Mouse (Mus musculus): ENCODE measurements around the gene Wfdc6a. TPM values are rescaled to one million over a fixed set of nuclear protein-coding genes. Genes with fewer than 3 reads are reported as not detected.

Wfdc6a gene
- polyA plus RNA-seq (2015; fragmentation: Nextera tagmentation; extraction: Ambion mirVana) = 0.22 and 0.31 TPM in 2 replicates

DNA sequence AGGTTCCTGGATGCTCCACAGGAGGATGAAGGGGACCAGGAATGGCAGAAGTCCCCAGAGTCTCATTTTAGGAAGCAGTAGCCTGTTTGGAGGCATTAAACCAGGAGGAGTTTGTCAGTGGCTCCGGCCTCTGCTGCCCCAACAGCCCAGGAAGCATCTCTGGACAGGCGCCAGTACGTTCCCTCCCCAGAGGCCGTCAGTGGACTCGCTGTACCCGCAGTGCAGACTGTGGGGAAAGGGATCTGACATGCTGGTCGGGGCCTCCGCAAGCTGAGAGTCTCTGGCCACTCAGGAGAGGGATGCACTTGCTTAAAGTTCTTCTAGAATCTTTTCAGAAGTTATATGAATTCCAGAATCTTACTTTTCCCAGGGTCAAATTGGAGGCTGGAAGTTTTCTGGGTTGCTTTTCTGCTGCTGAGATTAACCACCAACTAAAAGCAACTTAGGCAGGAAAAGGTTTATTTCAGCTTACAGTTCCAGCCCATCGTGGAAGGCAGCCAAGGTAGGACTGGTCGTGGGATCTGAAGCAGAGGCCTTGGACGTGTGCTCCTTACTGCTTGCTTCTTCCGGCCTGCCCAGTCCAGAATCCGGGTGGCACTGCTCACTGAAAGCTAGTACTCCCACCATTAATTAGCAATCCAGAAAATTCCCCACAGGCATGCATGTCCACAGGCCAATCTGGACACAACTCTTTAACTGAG is at the start of gene Wfdc6a:
Gene Wfdc6a, minus strand, starts transcription at position 423 of the 701 bp plus-strand sequence.

DNA sequence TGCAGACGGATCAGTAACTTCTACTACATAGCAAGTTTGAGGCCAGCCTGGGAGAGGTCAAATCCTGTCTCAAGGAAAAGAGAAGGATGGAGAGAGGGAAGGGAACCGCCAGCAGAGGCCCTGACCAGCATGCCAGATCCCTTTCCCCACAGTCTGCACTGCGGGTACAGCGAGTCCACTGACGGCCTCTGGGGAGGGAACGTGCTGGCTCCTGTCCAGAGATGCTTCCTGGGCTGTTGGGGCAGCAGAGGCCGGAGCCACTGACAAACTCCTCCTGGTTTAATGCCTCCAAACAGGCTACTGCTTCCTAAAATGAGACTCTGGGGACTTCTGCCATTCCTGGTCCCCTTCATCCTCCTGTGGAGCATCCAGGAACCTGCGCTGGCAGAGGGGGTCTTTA is 28.2 kb upstream of the Wfdc6a start, which contains the start of the genes Wfdc6b and Wfdc8:
Gene Wfdc6b, plus strand, starts transcription at position 52 of the 400 bp plus-strand sequence.
Gene Wfdc8, minus strand, starts transcription at position 156 of the 400 bp plus-strand sequence.

DNA sequence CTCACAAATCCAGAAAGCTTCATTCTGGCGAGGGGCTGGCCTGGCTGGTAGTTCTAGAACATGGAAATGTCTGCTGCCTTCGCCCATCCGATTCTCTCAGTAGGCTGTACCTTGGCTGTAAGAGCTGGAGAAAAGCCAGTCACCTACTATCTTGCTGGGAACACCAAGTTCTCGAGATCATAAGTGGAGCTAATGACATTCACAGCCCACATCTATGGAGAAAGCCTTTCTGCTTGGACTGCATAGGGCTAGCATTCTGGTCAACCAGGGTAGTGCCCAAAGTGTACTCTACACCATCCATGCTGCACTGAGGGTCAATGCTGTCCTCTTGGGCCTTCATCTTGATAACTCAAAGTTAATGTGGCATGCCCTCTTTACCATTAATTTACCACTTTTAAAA is 8.2 kb upstream of the Wfdc6a start, which contains the start of gene Eppin:
Gene Eppin, minus strand, starts transcription at position 101 of the 400 bp plus-strand sequence.

GRCm38 (mm10) chr2:164573359-164573758 is 11.9 kb downstream of the Wfdc6a start, which contains the start of gene Spint3:
Spint3 (minus strand) TSS chr2:164573459.

DNA sequence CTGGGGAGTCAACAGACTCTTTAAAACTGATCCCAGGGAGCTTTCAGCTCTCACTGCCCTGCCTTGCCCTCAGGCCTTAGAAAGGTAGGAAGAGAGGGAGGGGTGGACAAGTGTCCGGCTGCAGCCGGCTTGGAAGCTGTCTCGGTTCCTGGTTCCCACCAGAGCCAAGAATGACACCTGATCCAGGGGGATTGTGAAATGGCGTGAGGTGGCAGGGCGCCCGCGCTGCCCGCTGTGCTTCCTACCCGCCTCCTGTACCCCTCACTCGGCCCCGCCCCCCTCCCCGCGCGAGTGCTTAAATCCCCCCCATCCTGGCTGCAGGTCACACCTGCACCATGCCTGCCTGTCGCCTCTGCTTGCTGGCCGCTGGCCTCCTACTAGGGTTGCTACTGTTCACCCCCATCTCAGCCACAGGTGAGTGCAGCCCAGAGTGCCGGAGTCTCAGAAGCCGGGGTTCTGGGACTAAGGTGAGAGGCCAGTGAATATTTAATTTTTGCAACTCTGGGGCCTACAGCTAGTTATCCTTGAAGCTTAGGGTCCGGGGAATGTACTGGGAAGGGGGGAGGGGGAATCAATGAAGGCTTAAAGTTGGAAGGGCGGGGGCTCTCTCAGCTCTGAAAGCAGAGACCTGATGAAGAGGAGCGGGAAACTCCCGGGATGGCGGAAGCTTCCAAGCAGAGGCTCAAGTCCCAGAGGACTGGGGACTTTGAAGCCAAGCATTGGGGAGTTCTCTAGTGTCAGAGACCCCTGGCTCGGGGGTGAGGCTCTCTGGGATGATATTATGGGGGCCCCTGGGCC is 22.7 kb downstream of the Wfdc6a start, which contains the start of gene Wfdc2:
Gene Wfdc2, plus strand, starts transcription at position 23 of the 798 bp plus-strand sequence.

Other genes with a start within 250 kb of the Wfdc6a start
- gene Slpi, start 196.4 kb downstream of the Wfdc6a start, polyA plus RNA-seq (2015; fragmentation: Nextera tagmentation; extraction: Ambion mirVana) = 246 and 289 TPM in 2 replicates
- 0.42 and 0.73 TPM in 2 replicates for gene Rbpjl, start 182.3 kb downstream of the Wfdc6a start, polyA plus RNA-seq (2015; fragmentation: Nextera tagmentation; extraction: Ambion mirVana)
- 0.54 and 1.1 TPM in 2 replicates for gene Matn4, start 180.3 kb downstream of the Wfdc6a start, polyA plus RNA-seq (2015; fragmentation: Nextera tagmentation; extraction: Ambion mirVana)
- 24.0 and 33.9 TPM in 2 replicates for gene Sdc4, start 141.6 kb downstream of the Wfdc6a start, polyA plus RNA-seq (2015; fragmentation: Nextera tagmentation; extraction: Ambion mirVana)
- 50.7 and 54.5 TPM in 2 replicates for gene Sys1, start 128.5 kb downstream of the Wfdc6a start, polyA plus RNA-seq (2015; fragmentation: Nextera tagmentation; extraction: Ambion mirVana)
- 5.4 and 7.5 TPM in 2 replicates for gene Gm20458, start 124.5 kb downstream of the Wfdc6a start, polyA plus RNA-seq (2015; fragmentation: Nextera tagmentation; extraction: Ambion mirVana)
- gene Trp53tg5, start 111.7 kb downstream of the Wfdc6a start, polyA plus RNA-seq (2015; fragmentation: Nextera tagmentation; extraction: Ambion mirVana) = not detected in 2 replicates
- gene Dbndd2, start 99.3 kb downstream of the Wfdc6a start, polyA plus RNA-seq (2015; fragmentation: Nextera tagmentation; extraction: Ambion mirVana) = 1.9 and 3.2 TPM in 2 replicates
- 32.0 and 38.4 TPM in 2 replicates for gene Pigt, start 87.9 kb downstream of the Wfdc6a start, polyA plus RNA-seq (2015; fragmentation: Nextera tagmentation; extraction: Ambion mirVana)
- 1.6 and 2.4 TPM in 2 replicates for gene Wfdc2, start 23.0 kb downstream of the Wfdc6a start, polyA plus RNA-seq (2015; fragmentation: Nextera tagmentation; extraction: Ambion mirVana)
- not detected in 2 replicates for gene Spint3, start 12.0 kb downstream of the Wfdc6a start, polyA plus RNA-seq (2015; fragmentation: Nextera tagmentation; extraction: Ambion mirVana)
- not detected in 2 replicates for gene Eppin, start 8.1 kb upstream of the Wfdc6a start, polyA plus RNA-seq (2015; fragmentation: Nextera tagmentation; extraction: Ambion mirVana)
- not detected in 2 replicates for gene Wfdc6b, start 28.1 kb upstream of the Wfdc6a start, polyA plus RNA-seq (2015; fragmentation: Nextera tagmentation; extraction: Ambion mirVana)
- gene Wfdc8, start 28.2 kb upstream of the Wfdc6a start, polyA plus RNA-seq (2015; fragmentation: Nextera tagmentation; extraction: Ambion mirVana) = not detected in 2 replicates
- not detected in 2 replicates for gene Wfdc16, start 53.3 kb upstream of the Wfdc6a start, polyA plus RNA-seq (2015; fragmentation: Nextera tagmentation; extraction: Ambion mirVana)
- not detected in 2 replicates for gene Wfdc10, start 70.6 kb upstream of the Wfdc6a start, polyA plus RNA-seq (2015; fragmentation: Nextera tagmentation; extraction: Ambion mirVana)
- gene Wfdc9, start 71.1 kb upstream of the Wfdc6a start, polyA plus RNA-seq (2015; fragmentation: Nextera tagmentation; extraction: Ambion mirVana) = not detected in 2 replicates
- not detected in 2 replicates for gene Wfdc11, start 88.6 kb upstream of the Wfdc6a start, polyA plus RNA-seq (2015; fragmentation: Nextera tagmentation; extraction: Ambion mirVana)
- not detected in 2 replicates for gene Wfdc13, start 99.7 kb upstream of the Wfdc6a start, polyA plus RNA-seq (2015; fragmentation: Nextera tagmentation; extraction: Ambion mirVana)
- gene Spint4, start 113.1 kb upstream of the Wfdc6a start, polyA plus RNA-seq (2015; fragmentation: Nextera tagmentation; extraction: Ambion mirVana) = not detected in 2 replicates
- not detected in 2 replicates for gene Spint5, start 129.9 kb upstream of the Wfdc6a start, polyA plus RNA-seq (2015; fragmentation: Nextera tagmentation; extraction: Ambion mirVana)
- 1.5 and 1.9 TPM in 2 replicates for gene Wfdc3, start 160.5 kb upstream of the Wfdc6a start, polyA plus RNA-seq (2015; fragmentation: Nextera tagmentation; extraction: Ambion mirVana)
- 57.5 and 59.2 TPM in 2 replicates for gene Dnttip1, start 160.5 kb upstream of the Wfdc6a start, polyA plus RNA-seq (2015; fragmentation: Nextera tagmentation; extraction: Ambion mirVana)
- 603 and 708 TPM in 2 replicates for gene Ube2c, start 184.5 kb upstream of the Wfdc6a start, polyA plus RNA-seq (2015; fragmentation: Nextera tagmentation; extraction: Ambion mirVana)
- gene Tnnc2, start 194.5 kb upstream of the Wfdc6a start, polyA plus RNA-seq (2015; fragmentation: Nextera tagmentation; extraction: Ambion mirVana) = 0.84 and 1.7 TPM in 2 replicates
- gene Snx21, start 200.4 kb upstream of the Wfdc6a start, polyA plus RNA-seq (2015; fragmentation: Nextera tagmentation; extraction: Ambion mirVana) = 7.1 and 8.2 TPM in 2 replicates
- gene Acot8, start 219.4 kb upstream of the Wfdc6a start, polyA plus RNA-seq (2015; fragmentation: Nextera tagmentation; extraction: Ambion mirVana) = 18.3 and 21.1 TPM in 2 replicates
- 4.2 and 4.7 TPM in 2 replicates for gene Zswim3, start 219.7 kb upstream of the Wfdc6a start, polyA plus RNA-seq (2015; fragmentation: Nextera tagmentation; extraction: Ambion mirVana)
- gene Zswim1, start 237.2 kb upstream of the Wfdc6a start, polyA plus RNA-seq (2015; fragmentation: Nextera tagmentation; extraction: Ambion mirVana) = 4.9 and 5.9 TPM in 2 replicates
- gene Spata25, start 243.1 kb upstream of the Wfdc6a start, polyA plus RNA-seq (2015; fragmentation: Nextera tagmentation; extraction: Ambion mirVana) = not detected in 2 replicates
- 71.3 and 90.5 TPM in 2 replicates for gene Ctsa, start 247.4 kb upstream of the Wfdc6a start, polyA plus RNA-seq (2015; fragmentation: Nextera tagmentation; extraction: Ambion mirVana)
- gene Neurl2, start 248.0 kb upstream of the Wfdc6a start, polyA plus RNA-seq (2015; fragmentation: Nextera tagmentation; extraction: Ambion mirVana) = 3.3 and 3.9 TPM in 2 replicates

All from spleen, postnatal 0 days (tissue).